Mouse (Mus musculus) right cerebral cortex, postnatal 25 days (tissue): Measurements from ENCODE around the gene Zp3.

Experiments
- DNase-seq: peaks from one replicate; pipeline ENCODE4 v3.0.0; 2022

Zp3 gene

DNA sequence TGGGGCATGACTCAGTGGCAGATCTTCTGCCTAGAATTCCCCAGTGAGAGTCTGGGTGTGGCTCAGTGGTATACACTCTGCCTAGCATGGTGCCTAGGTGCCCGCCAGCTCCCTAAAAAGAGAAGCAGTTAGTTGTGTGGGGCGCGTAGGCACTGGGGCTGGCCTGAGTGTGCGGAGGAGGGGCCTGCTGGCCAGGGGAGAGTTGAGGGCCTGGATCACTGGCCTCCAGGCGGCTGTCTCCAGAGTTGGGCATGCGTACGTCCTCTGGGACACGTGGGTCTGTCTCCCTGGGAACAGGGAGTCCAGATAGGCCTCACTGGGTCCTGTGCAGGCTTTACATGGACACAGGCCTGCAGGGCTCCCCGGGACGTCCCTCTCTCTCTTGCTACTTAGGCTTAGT, 35.0 kb downstream of the Zp3 start:
- no peak for DNase-seq

- no peak for DNase-seq
Observed at GRCm38 (mm10) chr5:136015586-136015985, 35.7 kb downstream of the Zp3 start.

GRCm38 (mm10) chr5:136016014-136016876, 36.3 kb downstream of the Zp3 start:
- DNase-seq: no peak

- DNase-seq: no peak
Observed at GRCm38 (mm10) chr5:136017262-136017661, 37.4 kb downstream of the Zp3 start.

DNA sequence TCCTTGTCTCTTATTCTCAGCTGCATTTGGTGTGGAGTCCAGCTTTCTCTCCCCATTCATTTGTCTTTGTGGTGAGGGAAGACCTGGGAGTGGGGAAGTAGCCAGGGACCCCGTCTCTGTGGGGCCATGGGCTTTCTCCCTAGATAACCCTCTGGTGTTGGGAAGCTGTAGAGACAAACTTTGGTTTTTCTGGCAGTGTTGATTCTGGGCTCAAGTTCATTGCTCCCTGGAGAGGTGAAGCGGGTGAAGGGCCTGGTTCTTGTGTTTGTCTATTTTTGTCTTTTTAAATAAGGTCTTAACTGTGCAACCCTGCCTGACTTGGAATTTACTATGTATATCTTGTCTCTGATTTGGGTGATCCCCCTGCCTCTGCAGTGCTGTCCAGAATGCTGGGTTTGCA, 38.8 kb downstream of the Zp3 start:
- DNase-seq: no peak

- no peak for DNase-seq
Observed at GRCm38 (mm10) chr5:136019907-136020306, 40.0 kb downstream of the Zp3 start.

DNA sequence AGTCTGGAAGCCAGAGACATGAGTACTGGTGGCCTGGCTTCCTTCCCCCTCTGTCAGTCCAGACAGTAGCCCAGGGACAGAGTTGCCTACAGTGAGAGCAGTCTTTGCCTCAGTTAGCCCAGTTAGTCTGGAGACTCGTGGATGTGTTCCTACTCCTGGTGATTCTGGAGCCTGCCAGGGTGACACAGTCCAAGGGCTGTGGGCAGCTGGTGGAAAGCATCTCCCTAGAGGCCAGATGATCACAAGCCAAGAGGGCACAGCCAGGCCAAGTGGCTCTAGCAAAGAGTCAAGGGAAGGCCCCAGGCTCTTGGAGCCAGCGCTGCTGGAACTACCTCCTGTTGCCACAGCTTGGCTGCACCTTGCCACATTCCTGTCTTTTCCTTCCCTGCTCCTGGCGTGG, 45.8 kb downstream of the Zp3 start:
- no peak for DNase-seq

GRCm38 (mm10) chr5:136026859-136027258, 47.0 kb downstream of the Zp3 start:
- DNase-seq: no peak

DNA sequence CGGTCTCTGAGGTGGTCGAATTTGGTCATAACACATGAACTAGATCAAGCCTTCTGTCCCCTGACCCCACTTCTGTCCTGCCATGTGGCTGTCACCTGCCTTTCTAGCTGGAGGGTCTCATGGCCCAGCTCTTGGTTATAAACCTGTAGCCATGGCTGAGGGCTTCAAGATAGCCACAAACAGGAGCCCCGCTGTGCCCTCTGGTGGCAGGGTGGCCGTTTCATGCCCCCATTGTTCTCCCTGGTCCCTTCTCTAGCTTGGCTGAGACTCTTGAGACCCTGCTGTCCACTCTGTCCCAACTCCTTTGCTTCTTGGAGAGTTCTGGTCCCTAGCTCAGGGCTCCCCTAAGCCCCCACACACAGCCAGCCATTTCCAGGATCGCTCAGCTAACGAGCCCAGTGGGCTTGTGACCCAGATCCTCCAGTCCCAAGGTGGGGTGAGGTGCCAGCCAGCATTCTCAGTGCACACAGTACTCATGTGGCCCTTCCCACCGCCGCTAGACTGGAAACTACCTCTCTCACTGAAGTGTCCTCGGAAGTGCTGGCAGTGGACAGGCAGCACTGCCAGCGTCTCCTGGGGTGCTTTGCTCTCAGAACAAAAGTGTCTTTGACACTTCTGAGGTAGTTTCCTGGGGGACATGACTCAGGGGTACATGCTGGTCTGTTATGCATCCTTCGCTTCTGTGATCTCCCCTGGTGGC, 47.9 kb downstream of the Zp3 start:
- no peak for DNase-seq

- DNase-seq: no peak
Observed at GRCm38 (mm10) chr5:136034868-136035267, 55.0 kb downstream of the Zp3 start.

DNA sequence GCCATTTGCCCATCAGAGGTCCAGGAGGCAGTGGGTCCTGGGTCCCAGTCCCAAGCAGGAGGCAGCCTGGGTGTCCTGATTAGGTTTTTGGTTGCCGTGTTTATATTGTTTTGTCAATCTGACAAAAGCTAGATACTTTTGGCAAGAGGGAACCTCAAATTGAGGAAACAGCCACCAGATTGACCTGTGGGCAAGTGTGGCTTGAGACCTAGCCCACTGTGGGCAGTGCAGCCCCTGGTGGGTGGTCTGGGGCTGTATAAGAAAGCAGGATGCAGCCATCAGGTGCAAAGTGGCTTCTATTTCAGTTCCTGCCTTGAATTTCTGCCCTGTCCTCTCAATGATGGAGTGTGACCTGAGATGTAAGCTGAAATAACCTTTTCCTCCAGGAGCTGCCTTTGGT, 55.4 kb downstream of the Zp3 start:
- no peak for DNase-seq

GRCm38 (mm10) chr5:136036667-136037066, 56.8 kb downstream of the Zp3 start:
- no peak for DNase-seq
